Mouse (Mus musculus) heart, embryonic 14.5 days (tissue): ENCODE data around the gene Tbxas1. TPM values are rescaled to one million over a fixed set of nuclear protein-coding genes. Genes with fewer than 3 reads are reported as not detected.

Experiments
- ATAC-seq: fragments of 200-750 bp; cut with Nextera tagmentation; 2 replicates; pipeline ENCODE4 v1.8.0; 2017; ENCODE audit warnings: low read depth, moderate TSS enrichment; ENCODE audit not compliant: insufficient number of reproducible peaks, insufficient read depth, low FRiP score
- H3K27ac ChIP-seq, 2 experiments: fragments of 200-500 bp in 1 of 2; fragments of 300-500 bp in 1 of 2; sonication (generic) in 1 of 2; replicated peaks in 1 of 2; 2 replicates each; pipeline ENCODE4 v1.5.1; 2012 to 2014; ENCODE audit warnings: low read depth in 2 of 2, low read length in 2 of 2, control low read depth in 1 of 2, mild to moderate bottlenecking in 1 of 2, mixed read lengths in 1 of 2; ENCODE audit not compliant: control insufficient read depth in 1 of 2, insufficient read depth in 1 of 2
- H3K27me3 ChIP-seq: fragments of 300-500 bp; sonication (generic); 2 replicates; pipeline ENCODE4 v1.6.1; 2014; ENCODE audit warnings: mild to moderate bottlenecking, low read length, control low read depth; ENCODE audit not compliant: control insufficient read depth, insufficient read depth
- H3K36me3 ChIP-seq: fragments of 300-500 bp; sonication (generic); 2 replicates; pipeline ENCODE4 v1.6.1; 2014; ENCODE audit warnings: mild to moderate bottlenecking, control low read depth, low read length, mixed read lengths; ENCODE audit not compliant: control insufficient read depth, insufficient read depth
- H3K4me1 ChIP-seq, 2 experiments: fragments of 200-500 bp in 1 of 2; fragments of 300-500 bp in 1 of 2; sonication (generic) in 1 of 2; 2 replicates each; pipeline ENCODE4 v1.6.1; 2012 to 2014; ENCODE audit warnings: low read length in 2 of 2, control low read depth in 1 of 2, mixed read lengths in 1 of 2; ENCODE audit not compliant: control insufficient read depth in 2 of 2, insufficient read depth in 2 of 2
- H3K4me2 ChIP-seq: fragments of 300-500 bp; sonication (generic); 2 replicates; pipeline ENCODE4 v1.6.1; 2014; ENCODE audit warnings: mild to moderate bottlenecking, low read length
- H3K4me3 ChIP-seq, 2 experiments: fragments of 200-500 bp in 1 of 2; fragments of 300-500 bp in 1 of 2; sonication (generic) in 1 of 2; 2 replicates each; pipeline ENCODE4 v1.5.1; 2012 to 2014; ENCODE audit warnings: low read length in 2 of 2, mild to moderate bottlenecking in 2 of 2, control low read depth in 1 of 2, low read depth in 1 of 2, moderate library complexity in 1 of 2; ENCODE audit not compliant: control insufficient read depth in 1 of 2, insufficient read depth in 1 of 2
- H3K9ac ChIP-seq: fragments of 300-500 bp; sonication (generic); 2 replicates; pipeline ENCODE4 v1.6.1; 2014; ENCODE audit warnings: mild to moderate bottlenecking, low read length
- H3K9me3 ChIP-seq: fragments of 300-500 bp; sonication (generic); 2 replicates; pipeline ENCODE4 v1.6.1; 2016; ENCODE audit warnings: low read length, control low read depth; ENCODE audit not compliant: control insufficient read depth
- WGBS: fragments of 180-500 bp; shearing (Covaris S2); extraction: QIAGEN DNeasy Blood & Tissue Kit; methylation state at CpG from one replicate; pipeline ENCODE4 v1.1.7; 2014; 5-methylcytosine and 5-hydroxymethylcytosine counted together
- polyA plus RNA-seq: library from polyadenylated mRNA; unstranded; fragments of >200 nt; fragmentation: Nextera tagmentation; extraction: Ambion mirVana; gene quantifications from 2 replicates; pipeline ENCODE4 v1.2.1, GENCODE M21; 2014

The Tbxas1 gene
- polyA plus RNA-seq, 1 experiment from 2014 or later, result 1.5 TPM

GRCm38 (mm10) chr6:38923450-38923849 is 48.2 kb downstream of the Tbxas1 start:
- no peaks in the 10 kb centered on the region for H3K36me3 ChIP-seq
- H3K9ac ChIP-seq, result no peak overlapping the region
- peaks cover 22 to 30% of the 10 kb centered on the region in 2 experiments for H3K4me1 ChIP-seq
- no peak overlapping the region for H3K4me2 ChIP-seq
- no peak overlapping the region for H3K4me3 ChIP-seq
- ATAC-seq, result no peak
- no peaks in the 10 kb centered on the region for H3K27me3 ChIP-seq
- H3K9me3 ChIP-seq, result no peaks in the 10 kb centered on the region
- H3K27ac ChIP-seq, result 0 out of 4 replicates have a peak overlapping the region, but pooled peaks of 1 of the 2 experiments have one; percentile 3
- WGBS, result 75% methylated on average over 4 of the region's 4 CpGs

- Histone ChIP-seq H3K9ac (peak overlapping the region; percentile 34), H3K4me1 (peaks cover 22 to 30% of the 10 kb centered on the region in 2 experiments), H3K27me3 (no peaks in the 10 kb centered on the region), H3K36me3 (no peaks in the 10 kb centered on the region), H3K27ac (0 out of 4 replicates have a peak overlapping the region, but pooled peaks of 1 of the 2 experiments have one; percentile 3), H3K9me3 (no peaks in the 10 kb centered on the region), H3K4me3 (no peak overlapping the region), H3K4me2 (peak overlapping the region; percentile 25)
- 68% methylated on average over 18 of the region's 18 CpGs for WGBS
- no peak for ATAC-seq
Measured at GRCm38 (mm10) chr6:38923870-38924817, 48.9 kb downstream of the Tbxas1 start.

- Histone ChIP-seq H3K4me1 (peaks cover 22 to 30% of the 10 kb centered on the region in 2 experiments), H3K4me2 (peak overlapping the region; percentile 51), H3K36me3 (no peaks in the 10 kb centered on the region), H3K27ac (no peak overlapping the region), H3K9ac (no peak overlapping the region), H3K4me3 (peak overlapping the region; percentile 12 to 18; a peak in 1 of 4 replicates), H3K27me3 (no peaks in the 10 kb centered on the region), H3K9me3 (no peaks in the 10 kb centered on the region)
- ATAC-seq, result no peak
- WGBS, result 54% methylated on average over 7 of the region's 7 CpGs
Measured at GRCm38 (mm10) chr6:38925719-38926118, 50.5 kb downstream of the Tbxas1 start.

DNA sequence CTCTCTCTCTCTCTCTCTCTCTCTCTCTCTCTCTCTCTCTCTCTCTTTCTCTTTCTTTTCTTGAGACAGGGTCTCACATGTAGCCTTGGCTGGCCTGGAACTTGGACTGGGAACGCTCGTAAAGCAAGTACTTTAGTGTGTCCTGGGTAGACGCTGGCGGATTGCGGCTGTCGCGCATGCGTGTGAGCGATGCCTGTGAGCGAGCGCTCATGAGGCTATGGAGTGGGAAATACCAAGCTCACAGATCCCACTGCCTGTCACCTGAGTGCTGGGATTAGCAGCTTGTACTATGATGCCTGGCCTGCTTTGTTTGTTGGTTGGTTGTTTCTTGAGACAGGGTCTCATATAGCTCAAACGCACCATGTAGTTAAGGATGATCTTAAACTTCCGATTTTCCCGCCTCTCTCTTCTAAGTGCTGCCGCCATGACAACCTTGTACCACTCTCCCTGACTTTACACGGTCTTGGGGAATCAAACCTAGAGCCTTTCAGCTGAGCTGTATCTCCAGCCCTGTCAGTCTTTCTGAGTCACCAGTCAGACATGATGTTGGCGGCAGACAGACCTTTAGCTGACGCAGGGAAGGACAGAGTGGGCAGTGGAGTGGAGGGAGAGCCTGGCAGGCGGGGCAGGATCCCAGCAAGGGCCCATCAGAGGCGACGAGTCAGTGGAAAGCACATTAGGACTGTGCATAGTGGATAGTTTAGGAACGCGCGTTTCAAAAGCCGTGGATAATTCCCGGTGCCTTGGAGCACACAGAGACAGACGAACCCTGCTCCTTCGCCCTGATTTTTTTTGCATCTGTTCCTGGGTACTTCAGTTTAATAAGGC is 51.1 kb downstream of the Tbxas1 start:
- WGBS, result 43% methylated on average over 28 of the region's 28 CpGs
- Histone ChIP-seq H3K4me3 (peak overlapping the region; percentile 12 to 18; a peak in 2 of 4 replicates), H3K36me3 (no peaks in the 10 kb centered on the region), H3K27ac (no peak overlapping the region; a peak in 1 of 4 replicates), H3K4me1 (peaks cover 17 to 25% of the 10 kb centered on the region in 2 experiments), H3K9me3 (no peaks in the 10 kb centered on the region), H3K4me2 (peak overlapping the region; percentile 51), H3K27me3 (no peaks in the 10 kb centered on the region), H3K9ac (no peak overlapping the region)
- ATAC-seq, result no peak

GRCm38 (mm10) chr6:38926963-38927361 is 51.8 kb downstream of the Tbxas1 start:
- H3K27ac ChIP-seq, result no peak overlapping the region
- no peaks in the 10 kb centered on the region for H3K36me3 ChIP-seq
- no peaks in the 10 kb centered on the region for H3K27me3 ChIP-seq
- WGBS, result 51% methylated on average over 13 of the region's 13 CpGs
- ATAC-seq, result no peak
- H3K9me3 ChIP-seq, result no peaks in the 10 kb centered on the region
- no peak overlapping the region for H3K9ac ChIP-seq
- 0 out of 2 replicates have a peak overlapping the region, but pooled peaks have one; percentile 51 for H3K4me2 ChIP-seq
- peaks cover 13 to 21% of the 10 kb centered on the region in 2 experiments for H3K4me1 ChIP-seq
- no peak overlapping the region for H3K4me3 ChIP-seq

DNA sequence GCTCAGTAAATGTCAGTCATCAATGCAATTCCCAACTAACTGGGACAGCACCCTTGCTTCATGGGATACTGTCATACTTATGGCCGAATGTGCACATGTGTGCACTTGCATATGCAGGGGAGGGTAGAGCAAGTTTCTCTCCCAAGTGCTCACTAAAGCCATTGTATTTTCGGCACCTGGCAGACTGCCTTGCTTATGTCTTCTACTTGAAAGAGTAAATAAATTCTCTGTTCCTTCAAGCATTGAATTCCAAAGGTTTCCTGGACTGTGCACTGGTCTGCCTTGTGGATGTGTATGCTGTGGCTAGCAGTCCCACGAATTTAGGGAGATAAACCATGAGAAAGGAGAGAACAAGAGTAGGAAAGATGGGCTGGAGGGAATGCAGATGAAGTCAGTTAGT is 53.3 kb downstream of the Tbxas1 start:
- peaks cover 9 to 15% of the 10 kb centered on the region in 2 experiments for H3K4me1 ChIP-seq
- 68% methylated on average over 3 of the region's 3 CpGs for WGBS
- H3K4me2 ChIP-seq, result no peak overlapping the region
- H3K36me3 ChIP-seq, result no peaks in the 10 kb centered on the region
- H3K9me3 ChIP-seq, result 0 out of 2 replicates have a peak, but pooled peaks cover 5% of the 10 kb centered on the region
- H3K4me3 ChIP-seq, result no peak overlapping the region
- no peaks in the 10 kb centered on the region for H3K27me3 ChIP-seq
- H3K9ac ChIP-seq, result no peak overlapping the region
- no peak overlapping the region for H3K27ac ChIP-seq
- ATAC-seq, result no peak

GRCm38 (mm10) chr6:38936009-38936408 is 60.8 kb downstream of the Tbxas1 start:
- 0 out of 2 replicates have a peak, but pooled peaks cover 5% of the 10 kb centered on the region for H3K9me3 ChIP-seq
- 56% methylated on average over 2 of the region's 2 CpGs for WGBS
- no peaks in the 10 kb centered on the region for H3K27me3 ChIP-seq
- H3K4me3 ChIP-seq, result no peak overlapping the region
- H3K4me2 ChIP-seq, result no peak overlapping the region
- no peak overlapping the region for H3K9ac ChIP-seq
- ATAC-seq, result no peak
- peaks cover 12 to 14% of the 10 kb centered on the region in 2 experiments; a peak in 3 of 4 replicates for H3K4me1 ChIP-seq
- H3K27ac ChIP-seq, result no peak overlapping the region
- no peaks in the 10 kb centered on the region for H3K36me3 ChIP-seq
